Mouse (Mus musculus): ENCODE data around the gene Art2b.
"Not testable (repeated sequence)": the region's sequence is repeated elsewhere in the genome, so short reads cannot be mapped to it uniquely, and the experiment has no call there.

Art2b gene

GRCm38 (mm10) chr7:101598482-101598881 is 13.1 kb upstream of the Art2b start:
- no peaks in the 10 kb centered on the region for H3K36me3 ChIP-seq (ENCODE audit: control insufficient read depth, insufficient read depth, low read length, poor library complexity, severe bottlenecking)

GRCm38 (mm10) chr7:101594969-101595368 is 9.6 kb upstream of the Art2b start:
- Histone ChIP-seq H3K36me3 (ENCODE audit: control insufficient read depth, insufficient read depth, low read length, poor library complexity, severe bottlenecking) (no peaks in the 10 kb centered on the region), H3K27me3 (ENCODE audit: control insufficient read depth, insufficient read depth, low read length, poor library complexity, severe bottlenecking) (no peaks in the 10 kb centered on the region)
- DNase-seq (ENCODE audit: low read depth, low spot score) = no peak

More at GRCm38 (mm10) chr7:101598482-101598881, 13.1 kb upstream of the Art2b start:
- H3K27me3 ChIP-seq (ENCODE audit: control insufficient read depth, insufficient read depth, low read length, poor library complexity, severe bottlenecking) = no peaks in the 10 kb centered on the region
- no peak for DNase-seq (ENCODE audit: low read depth, low spot score)

- not testable (repeated sequence) for H3K36me3 ChIP-seq (ENCODE audit: control insufficient read depth, insufficient read depth, low read length, poor library complexity, severe bottlenecking); H3K27me3 ChIP-seq (ENCODE audit: control insufficient read depth, insufficient read depth, low read length, poor library complexity, severe bottlenecking); DNase-seq (ENCODE audit: low read depth, low spot score)
Observed at GRCm38 (mm10) chr7:101584271-101584670, 1.1 kb downstream of the Art2b start.

- Histone ChIP-seq H3K36me3 (ENCODE audit: control insufficient read depth, insufficient read depth, low read length, poor library complexity, severe bottlenecking) (no peaks in the 10 kb centered on the region), H3K27me3 (ENCODE audit: control insufficient read depth, insufficient read depth, low read length, poor library complexity, severe bottlenecking) (no peaks in the 10 kb centered on the region)
- no peak for DNase-seq (ENCODE audit: low read depth, low spot score)
Observed at GRCm38 (mm10) chr7:101582012-101582411, 3.4 kb downstream of the Art2b start.

GRCm38 (mm10) chr7:101580863-101581262 is 4.5 kb downstream of the Art2b start:
- not testable (repeated sequence) for DNase-seq (ENCODE audit: low read depth, low spot score); H3K36me3 ChIP-seq (ENCODE audit: control insufficient read depth, insufficient read depth, low read length, poor library complexity, severe bottlenecking); H3K27me3 ChIP-seq (ENCODE audit: control insufficient read depth, insufficient read depth, low read length, poor library complexity, severe bottlenecking)

- DNase-seq (ENCODE audit: low read depth, low spot score) = no peak
- H3K27me3 ChIP-seq (ENCODE audit: control insufficient read depth, insufficient read depth, low read length, poor library complexity, severe bottlenecking) = no peaks in the 10 kb centered on the region
- H3K36me3 ChIP-seq (ENCODE audit: control insufficient read depth, insufficient read depth, low read length, poor library complexity, severe bottlenecking) = no peaks in the 10 kb centered on the region
Observed at GRCm38 (mm10) chr7:101574413-101574812, 11.0 kb downstream of the Art2b start.

- H3K36me3 ChIP-seq (ENCODE audit: control insufficient read depth, insufficient read depth, low read length, poor library complexity, severe bottlenecking); H3K27me3 ChIP-seq (ENCODE audit: control insufficient read depth, insufficient read depth, low read length, poor library complexity, severe bottlenecking); DNase-seq (ENCODE audit: low read depth, low spot score): not testable (repeated sequence)
Observed at GRCm38 (mm10) chr7:101573636-101574035, 11.8 kb downstream of the Art2b start.

GRCm38 (mm10) chr7:101564086-101564485 is 21.3 kb downstream of the Art2b start:
- no peaks in the 10 kb centered on the region for H3K27me3 ChIP-seq (ENCODE audit: control insufficient read depth, insufficient read depth, low read length, poor library complexity, severe bottlenecking)
- no peak for DNase-seq (ENCODE audit: low read depth, low spot score)
- H3K36me3 ChIP-seq (ENCODE audit: control insufficient read depth, insufficient read depth, low read length, poor library complexity, severe bottlenecking) = no peaks in the 10 kb centered on the region

GRCm38 (mm10) chr7:101559393-101559792 is 26.0 kb downstream of the Art2b start:
- DNase-seq (ENCODE audit: low read depth, low spot score); H3K36me3 ChIP-seq (ENCODE audit: control insufficient read depth, insufficient read depth, low read length, poor library complexity, severe bottlenecking); H3K27me3 ChIP-seq (ENCODE audit: control insufficient read depth, insufficient read depth, low read length, poor library complexity, severe bottlenecking): not testable (repeated sequence)

- no peaks in the 10 kb centered on the region for H3K27me3 ChIP-seq (ENCODE audit: control insufficient read depth, insufficient read depth, low read length, poor library complexity, severe bottlenecking)
- H3K36me3 ChIP-seq (ENCODE audit: control insufficient read depth, insufficient read depth, low read length, poor library complexity, severe bottlenecking) = no peaks in the 10 kb centered on the region
- no peak for DNase-seq (ENCODE audit: low read depth, low spot score)
Observed at GRCm38 (mm10) chr7:101557391-101557790, 28.0 kb downstream of the Art2b start.

- not testable (repeated sequence) for DNase-seq (ENCODE audit: low read depth, low spot score); H3K27me3 ChIP-seq (ENCODE audit: control insufficient read depth, insufficient read depth, low read length, poor library complexity, severe bottlenecking); H3K36me3 ChIP-seq (ENCODE audit: control insufficient read depth, insufficient read depth, low read length, poor library complexity, severe bottlenecking)
Observed at GRCm38 (mm10) chr7:101555473-101555872, 29.9 kb downstream of the Art2b start.

GRCm38 (mm10) chr7:101551530-101551929 is 33.9 kb downstream of the Art2b start:
- DNase-seq (ENCODE audit: low read depth, low spot score) = no peak

GRCm38 (mm10) chr7:101550686-101551485 is 34.5 kb downstream of the Art2b start:
- no peaks in the 10 kb centered on the region for H3K27me3 ChIP-seq (ENCODE audit: control insufficient read depth, insufficient read depth, low read length, poor library complexity, severe bottlenecking)
- no peaks in the 10 kb centered on the region for H3K36me3 ChIP-seq (ENCODE audit: control insufficient read depth, insufficient read depth, low read length, poor library complexity, severe bottlenecking)
- DNase-seq (ENCODE audit: low read depth, low spot score) = no peak

More at GRCm38 (mm10) chr7:101551530-101551929, 33.9 kb downstream of the Art2b start:
- H3K36me3 ChIP-seq (ENCODE audit: control insufficient read depth, insufficient read depth, low read length, poor library complexity, severe bottlenecking) = no peaks in the 10 kb centered on the region
- no peaks in the 10 kb centered on the region for H3K27me3 ChIP-seq (ENCODE audit: control insufficient read depth, insufficient read depth, low read length, poor library complexity, severe bottlenecking)

- DNase-seq (ENCODE audit: low read depth, low spot score) = no peak
- Histone ChIP-seq H3K36me3 (ENCODE audit: control insufficient read depth, insufficient read depth, low read length, poor library complexity, severe bottlenecking) (no peaks in the 10 kb centered on the region), H3K27me3 (ENCODE audit: control insufficient read depth, insufficient read depth, low read length, poor library complexity, severe bottlenecking) (no peaks in the 10 kb centered on the region)
Observed at GRCm38 (mm10) chr7:101549266-101549665, 36.1 kb downstream of the Art2b start.

GRCm38 (mm10) chr7:101547651-101548050 is 37.7 kb downstream of the Art2b start:
- Histone ChIP-seq H3K27me3 (ENCODE audit: control insufficient read depth, insufficient read depth, low read length, poor library complexity, severe bottlenecking) (no peaks in the 10 kb centered on the region), H3K36me3 (ENCODE audit: control insufficient read depth, insufficient read depth, low read length, poor library complexity, severe bottlenecking) (no peaks in the 10 kb centered on the region)
- peak; percentile 40 for DNase-seq (ENCODE audit: low read depth, low spot score)

GRCm38 (mm10) chr7:101541734-101542133 is 43.7 kb downstream of the Art2b start:
- Histone ChIP-seq H3K27me3 (ENCODE audit: control insufficient read depth, insufficient read depth, low read length, poor library complexity, severe bottlenecking) (no peaks in the 10 kb centered on the region), H3K36me3 (ENCODE audit: control insufficient read depth, insufficient read depth, low read length, poor library complexity, severe bottlenecking) (no peaks in the 10 kb centered on the region)
- DNase-seq (ENCODE audit: low read depth, low spot score) = no peak
